Comparison of ENCODE assay signal across 8 mouse cellular contexts in the genomic region with DNA sequence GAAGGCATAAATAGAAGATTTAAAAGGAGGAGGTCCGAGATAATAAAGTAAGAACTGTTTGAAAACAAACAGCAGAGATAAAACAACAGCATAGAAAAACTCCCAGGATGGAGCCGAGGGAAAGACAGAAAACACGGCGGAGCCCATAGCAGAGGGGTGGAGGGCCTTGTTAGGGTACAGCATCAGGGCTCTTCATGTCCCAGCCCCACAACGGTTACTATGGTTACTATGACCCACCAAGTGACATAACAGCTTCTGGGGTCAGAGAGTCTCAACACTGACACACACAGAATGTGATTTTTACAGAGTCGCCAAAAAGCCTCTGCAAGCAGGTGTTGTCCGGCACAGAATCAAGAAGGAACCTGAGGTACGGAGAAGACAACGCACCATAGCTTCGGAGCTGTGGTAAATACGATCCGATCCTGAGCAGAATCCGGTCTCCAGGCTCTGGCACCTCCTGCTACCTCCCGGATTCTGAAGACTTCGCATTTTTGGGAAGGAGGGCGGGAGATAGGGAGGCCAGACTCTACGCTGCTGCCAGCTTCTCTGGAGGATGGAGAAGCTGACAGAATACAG. TPM values are rescaled to one million over a fixed set of nuclear protein-coding genes. Genes with fewer than 3 reads are reported as not detected.
DNase-seq lines count a peak whose midpoint lies in the region; ATAC-seq lines count a peak whose summit lies in the region.

No protein-coding gene starts in this region.

- peak; percentile 24 for DNase-seq in kidney, adult 11 months
- DNase-seq in kidney, adult 9 months = no peak
- DNase-seq in adrenal gland, postnatal 36 days = peak; percentile 34 to 58
- peak; percentile 60 to 61 for DNase-seq in heart, postnatal 10 days
- DNase-seq in left cerebral cortex, postnatal 14 days (ENCODE audit: low spot score in 2 of 2) = peak; percentile 26 to 52
- peak; percentile 98 for DNase-seq in midbrain, embryonic 11.5 days (ENCODE audit: low spot score, missing footprints)

- no peaks in the 10 kb centered on the region for H3K36me3 ChIP-seq in embryonic facial prominence, embryonic 13.5 days
- no peaks in the 10 kb centered on the region for H3K36me3 ChIP-seq in midbrain, embryonic 11.5 days (ENCODE audit: control insufficient read depth, insufficient read depth, low read length)
- H3K36me3 ChIP-seq in stomach, embryonic 16.5 days (ENCODE audit: control insufficient read depth, insufficient read depth, low read length) = no peaks in the 10 kb centered on the region

- H3K4me1 ChIP-seq in embryonic facial prominence, embryonic 13.5 days = peaks cover 9% of the 10 kb centered on the region
- H3K4me1 ChIP-seq in midbrain, embryonic 11.5 days (ENCODE audit: control insufficient read depth, insufficient read depth, low read length) = no peaks in the 10 kb centered on the region
- no peaks in the 10 kb centered on the region; the same call in 1 of the 2 replicates for H3K4me1 ChIP-seq in stomach, embryonic 16.5 days (ENCODE audit: control insufficient read depth, insufficient read depth, low read length)

- peak overlapping the region; percentile 63 for H3K9ac ChIP-seq in embryonic facial prominence, embryonic 13.5 days
- H3K9ac ChIP-seq in midbrain, embryonic 11.5 days (ENCODE audit: low read length) = peak overlapping the region; percentile 44; the same call in 1 of the 2 replicates
- H3K9ac ChIP-seq in stomach, embryonic 16.5 days (ENCODE audit: low read length) = peak overlapping the region; percentile 22

- intact Hi-C loops in heart, postnatal 10 days (cut with DNase I) = no loop called here
- intact Hi-C loops in left cerebral cortex, postnatal 14 days (cut with DNase I) = no loop called here

- H3K27ac ChIP-seq in embryonic facial prominence, embryonic 13.5 days = peak overlapping the region; percentile 76
- no peak overlapping the region for H3K27ac ChIP-seq in midbrain, embryonic 11.5 days (ENCODE audit: low read depth, low read length)
- no peak overlapping the region for H3K27ac ChIP-seq in stomach, embryonic 16.5 days (ENCODE audit: low read length)

- H3K4me2 ChIP-seq in embryonic facial prominence, embryonic 13.5 days = peak overlapping the region; percentile 71
- peak overlapping the region; percentile 56 for H3K4me2 ChIP-seq in midbrain, embryonic 11.5 days
- H3K4me2 ChIP-seq in stomach, embryonic 16.5 days (ENCODE audit: low read depth, low read length) = peak overlapping the region; percentile 71

- no peaks in the 10 kb centered on the region for H3K27me3 ChIP-seq in embryonic facial prominence, embryonic 13.5 days
- H3K27me3 ChIP-seq in midbrain, embryonic 11.5 days (ENCODE audit: control insufficient read depth, insufficient read depth, low read length) = no peaks in the 10 kb centered on the region
- no peaks in the 10 kb centered on the region for H3K27me3 ChIP-seq in stomach, embryonic 16.5 days (ENCODE audit: control insufficient read depth, insufficient read depth, low read length)

- H3K9me3 ChIP-seq in embryonic facial prominence, embryonic 13.5 days = no peaks in the 10 kb centered on the region
- H3K9me3 ChIP-seq in midbrain, embryonic 11.5 days (ENCODE audit: control insufficient read depth, low read length) = no peaks in the 10 kb centered on the region
- H3K9me3 ChIP-seq in stomach, embryonic 16.5 days (replicated peaks; ENCODE audit: control insufficient read depth, low read length) = no peaks in the 10 kb centered on the region

- peak; percentile 85; the same call in 1 of the 2 replicates for ATAC-seq in embryonic facial prominence, embryonic 13.5 days (ENCODE audit: insufficient number of reproducible peaks, insufficient read depth, low FRiP score, low TSS enrichment, low read depth)
- ATAC-seq in midbrain, embryonic 11.5 days (ENCODE audit: low FRiP score) = peak; percentile 95
- peak; percentile 89 for ATAC-seq in stomach, embryonic 16.5 days (ENCODE audit: insufficient read depth, low FRiP score)

- 1% methylated on average over 17 of the region's 17 CpGs for whole genome bisulfite sequencing in embryonic facial prominence, embryonic 13.5 days
- WGBS in midbrain, embryonic 11.5 days = 1% methylated on average over 17 of the region's 17 CpGs
- WGBS in stomach, embryonic 16.5 days = 1% methylated on average over 17 of the region's 17 CpGs

- peak overlapping the region; percentile 45 for H3K4me3 ChIP-seq in embryonic facial prominence, embryonic 13.5 days
- H3K4me3 ChIP-seq in midbrain, embryonic 11.5 days (ENCODE audit: low read depth, low read length) = peak overlapping the region; percentile 34
- peak overlapping the region; percentile 39 for H3K4me3 ChIP-seq in stomach, embryonic 16.5 days (replicated peaks; ENCODE audit: low read length)

RNA-seq across cellular contexts. Expression of gene Idnk, which starts 9.1 kb away (rescaled TPM):
- total RNA-seq in adrenal gland, postnatal 36 days (2021) = 10 to 100 TPM; 57.2 to 62.8 TPM
- polyA plus RNA-seq in embryonic facial prominence, embryonic 13.5 days (2015; fragmentation: Nextera tagmentation; extraction: Ambion mirVana) = 43.8 and 46.3 TPM in 2 replicates
- 10 to 100 TPM; 21.3 to 22.0 TPM for total RNA-seq in heart, postnatal 10 days (2021)
- 10 to 100 TPM; 21.5 to 21.9 TPM for total RNA-seq in left cerebral cortex, postnatal 14 days (2021)
- 59.1 and 63.1 TPM in 2 replicates for polyA plus RNA-seq in midbrain, embryonic 11.5 days (2014; fragmentation: Nextera tagmentation; extraction: Ambion mirVana)
- 36.8 and 41.7 TPM in 2 replicates for polyA plus RNA-seq in stomach, embryonic 16.5 days (2015; fragmentation: Nextera tagmentation; extraction: Ambion mirVana)

RNA-seq across cellular contexts. Expression of gene Hnrnpa0, which starts 20.0 kb away (rescaled TPM):
- total RNA-seq in adrenal gland, postnatal 36 days (2021) = 100 to 1,000 TPM; 123 to 133 TPM
- polyA plus RNA-seq in embryonic facial prominence, embryonic 13.5 days (2015; fragmentation: Nextera tagmentation; extraction: Ambion mirVana) = 58.5 and 64.2 TPM in 2 replicates
- 100 to 1,000 TPM; 139 to 141 TPM for total RNA-seq in heart, postnatal 10 days (2021)
- total RNA-seq in left cerebral cortex, postnatal 14 days (2021) = 100 to 1,000 TPM; 125 to 136 TPM
- polyA plus RNA-seq in midbrain, embryonic 11.5 days (2014; fragmentation: Nextera tagmentation; extraction: Ambion mirVana) = 60.0 and 63.3 TPM in 2 replicates
- 20.2 and 21.7 TPM in 2 replicates for polyA plus RNA-seq in stomach, embryonic 16.5 days (2015; fragmentation: Nextera tagmentation; extraction: Ambion mirVana)

RNA-seq across cellular contexts. Expression of gene Klhl3, which starts 35.0 kb away (rescaled TPM):
- total RNA-seq in adrenal gland, postnatal 36 days (2021) = 1 to 10 TPM; 1.5 to 1.9 TPM
- polyA plus RNA-seq in embryonic facial prominence, embryonic 13.5 days (2015; fragmentation: Nextera tagmentation; extraction: Ambion mirVana) = 2.5 and 3.5 TPM in 2 replicates
- 1 to 10 TPM; 4.3 to 4.8 TPM for total RNA-seq in heart, postnatal 10 days (2021)
- 10 to 100 TPM; 28.0 to 30.2 TPM for total RNA-seq in left cerebral cortex, postnatal 14 days (2021)
- 2.6 and 3.2 TPM in 2 replicates for polyA plus RNA-seq in midbrain, embryonic 11.5 days (2014; fragmentation: Nextera tagmentation; extraction: Ambion mirVana)
- polyA plus RNA-seq in stomach, embryonic 16.5 days (2015; fragmentation: Nextera tagmentation; extraction: Ambion mirVana) = 2.8 and 2.9 TPM in 2 replicates

Comparison
In these comparisons a context has a peak if more than half of its experiments do, and no peak if none do; other contexts are left out.
1. RNA of gene Klhl3, which starts 35.0 kb away (total RNA-seq): 28.0 to 30.2 TPM in left cerebral cortex, postnatal 14 days; 4.3 to 4.8 TPM in heart, postnatal 10 days and 1.5 to 1.9 TPM in adrenal gland, postnatal 36 days; every median in the first group is over 4 times any median in the second.
2. Peak in every context shown above with its lines, with median percentiles within 50 percentile points of each other: ATAC-seq, H3K4me2 ChIP-seq, H3K4me3 ChIP-seq and H3K9ac ChIP-seq.